Mouse (Mus musculus) thymus, adult 2 months (tissue): ENCODE data around the gene Tfpi2.

Source experiments
- CTCF ChIP-seq: fragments of 200-500 bp; IDR thresholded peaks from 2 replicates; pipeline ENCODE4 v1.5.1; 2012; ENCODE audit warnings: mild to moderate bottlenecking, control low read depth, low read length, moderate library complexity, borderline replicate concordance; ENCODE audit not compliant: control insufficient read depth, poor library complexity, insufficient read depth; ENCODE audit errors: extremely low read depth
- POLR2A ChIP-seq: fragments of 200-500 bp; IDR thresholded peaks from 2 replicates; pipeline ENCODE4 v1.6.1; 2012; ENCODE audit warnings: mild to moderate bottlenecking, low read length, control low read depth, moderate library complexity; ENCODE audit not compliant: control insufficient read depth, poor library complexity, insufficient read depth; ENCODE audit errors: extremely low read depth

DNA sequence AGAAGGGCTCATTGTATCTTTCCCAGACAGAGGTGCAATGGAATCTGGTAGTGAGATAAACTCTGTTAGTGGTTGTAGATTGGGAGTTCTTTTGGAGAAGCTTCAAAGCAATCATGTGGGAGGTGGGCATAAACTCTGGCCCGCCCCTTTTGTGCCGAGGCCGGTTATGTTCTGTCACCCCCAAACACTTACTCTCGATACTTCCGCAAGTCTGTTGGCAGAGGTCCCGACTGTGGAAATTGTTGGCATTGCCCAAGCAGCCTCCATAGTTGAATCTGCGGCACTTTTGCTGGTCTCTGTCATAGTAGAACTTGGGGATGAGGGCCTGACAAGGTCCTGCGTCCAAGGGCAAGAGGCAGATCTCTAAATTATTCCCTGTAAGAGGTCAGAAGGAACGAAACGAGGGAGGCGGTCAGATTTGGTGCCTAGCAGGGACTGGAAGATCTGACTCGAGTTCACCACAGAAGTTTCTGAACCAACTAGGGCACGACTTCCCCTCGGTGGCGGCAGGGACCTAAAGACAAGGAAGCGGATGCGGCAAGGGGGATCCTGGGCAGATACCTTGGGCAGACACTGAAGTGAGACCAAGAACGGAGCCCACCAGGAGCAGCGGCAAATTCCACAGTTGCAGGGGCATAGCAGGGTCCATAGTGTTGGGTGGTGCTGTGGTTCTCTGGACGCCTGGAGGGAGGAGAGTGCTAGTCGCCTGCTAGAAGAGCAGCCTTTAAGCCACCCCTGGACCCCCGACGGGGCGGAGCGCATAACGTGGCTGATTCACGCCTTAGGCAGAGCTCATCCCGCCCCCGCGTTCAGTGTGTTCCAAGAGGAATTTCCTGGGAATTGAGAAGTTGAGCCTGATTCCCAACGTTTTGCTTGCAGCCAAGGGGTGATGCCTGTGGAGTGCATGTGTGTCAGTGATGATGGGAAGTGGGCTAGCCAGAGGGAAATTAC lies 20.8 kb downstream of the Tfpi2 start:
- TF ChIP-seq CTCF (no peak), POLR2A (no peak)
